Mouse (Mus musculus) kidney, adult 2 months (tissue): Measurements from ENCODE around the gene Gm14569.

Source experiments
- CTCF ChIP-seq: fragments of 200-500 bp; conservative IDR thresholded peaks from 2 replicates; pipeline ENCODE4 v1.5.1; 2011; ENCODE audit warnings: low read depth, mild to moderate bottlenecking, control low read depth, low read length, moderate library complexity, mixed read lengths; ENCODE audit not compliant: insufficient read depth, insufficient read length
- POLR2A ChIP-seq: fragments of 200-500 bp; IDR thresholded peaks from one replicate; pipeline ENCODE4 v1.6.1; 2011; ENCODE audit warnings: low read depth, low read length, control low read depth

GRCm38 (mm10) chrX:36437932-36438331, 53.7 kb downstream of the Gm14569 start:
- TF ChIP-seq CTCF: no peak
- TF ChIP-seq POLR2A: no peak
